Mouse (Mus musculus) kidney, embryonic 16.5 days (tissue): Measurements from ENCODE around the gene Zfp14. TPM values are rescaled to one million over a fixed set of nuclear protein-coding genes. Genes with fewer than 3 reads are reported as not detected.
A peak's percentile ranks its signal among the peaks of the same experiment; 100 is the strongest.

ENCODE experiments used
- ATAC-seq: fragments of 200-750 bp; cut with Nextera tagmentation; 2 replicates; pipeline ENCODE4 v1.8.0; 2017; ENCODE audit warnings: moderate TSS enrichment; ENCODE audit not compliant: low FRiP score, low TSS enrichment
- H3K27ac ChIP-seq: fragments of 300-500 bp; sonication (generic); 2 replicates; pipeline ENCODE4 v1.5.1; 2014; ENCODE audit warnings: low read length
- H3K27me3 ChIP-seq: fragments of 300-500 bp; sonication (generic); 2 replicates; pipeline ENCODE4 v1.6.1; 2014; ENCODE audit warnings: low read length, control low read depth, mixed read lengths; ENCODE audit not compliant: insufficient read depth
- H3K36me3 ChIP-seq: fragments of 300-500 bp; sonication (generic); 2 replicates; pipeline ENCODE4 v1.6.1; 2014; ENCODE audit warnings: low read length, control low read depth, mixed read lengths; ENCODE audit not compliant: insufficient read depth
- H3K4me1 ChIP-seq: fragments of 300-500 bp; sonication (generic); 2 replicates; pipeline ENCODE4 v1.6.1; 2014; ENCODE audit warnings: low read length, control low read depth, mixed read lengths; ENCODE audit not compliant: insufficient read depth
- H3K4me2 ChIP-seq: fragments of 300-500 bp; sonication (generic); replicated peaks from 2 replicates; pipeline ENCODE4 v1.6.1; 2014; ENCODE audit warnings: low read depth, low read length
- H3K4me3 ChIP-seq: fragments of 300-500 bp; sonication (generic); 2 replicates; pipeline ENCODE4 v1.5.1; 2014; ENCODE audit warnings: mild to moderate bottlenecking, low read length
- H3K9ac ChIP-seq: fragments of 300-500 bp; sonication (generic); replicated peaks from 2 replicates; pipeline ENCODE4 v1.6.1; 2014; ENCODE audit warnings: low read length
- H3K9me3 ChIP-seq: fragments of 300-500 bp; sonication (generic); 2 replicates; pipeline ENCODE4 v1.6.1; 2016; ENCODE audit warnings: low read length, control low read depth
- WGBS: fragments of 180-500 bp; shearing (Covaris S2); extraction: QIAGEN DNeasy Blood & Tissue Kit; methylation state at CpG from one replicate; pipeline ENCODE4 v1.1.7; 2014; 5-methylcytosine and 5-hydroxymethylcytosine counted together
- polyA plus RNA-seq: library from polyadenylated mRNA; unstranded; fragments of >200 nt; fragmentation: Nextera tagmentation; extraction: Ambion mirVana; gene quantifications from 2 replicates; pipeline ENCODE4 v1.2.1, GENCODE M21; 2015

Gene Zfp14
- polyA plus RNA-seq, 1 experiment from 2014 or later = 4.1 TPM

GRCm38 (mm10) chr7:30089405-30089804 is 38.2 kb upstream of the Zfp14 start:
- peaks cover 24% of the 10 kb centered on the region for H3K4me1 ChIP-seq
- no peaks in the 10 kb centered on the region for H3K9me3 ChIP-seq
- ATAC-seq = no peak
- H3K4me3 ChIP-seq = peak overlapping the region; percentile 80
- no peak overlapping the region for H3K27ac ChIP-seq
- H3K36me3 ChIP-seq = peaks cover 15% of the 10 kb centered on the region
- peak overlapping the region; percentile 85 for H3K4me2 ChIP-seq
- no peaks in the 10 kb centered on the region for H3K27me3 ChIP-seq
- peak overlapping the region; percentile 82 for H3K9ac ChIP-seq
- 11% methylated on average over 6 of the region's 6 CpGs for WGBS

GRCm38 (mm10) chr7:30086524-30086923 is 35.3 kb upstream of the Zfp14 start:
- Histone ChIP-seq H3K27me3 (no peaks in the 10 kb centered on the region), H3K27ac (no peak overlapping the region), H3K9me3 (no peaks in the 10 kb centered on the region), H3K4me1 (peaks cover 19% of the 10 kb centered on the region), H3K36me3 (peaks cover 15% of the 10 kb centered on the region), H3K4me2 (no peak overlapping the region), H3K4me3 (no peak overlapping the region), H3K9ac (no peak overlapping the region)
- 80% methylated on average over 9 of the region's 9 CpGs for WGBS
- no peak for ATAC-seq

GRCm38 (mm10) chr7:30072146-30073028 is 21.2 kb upstream of the Zfp14 start, which contains the start of gene Zfp82:
Zfp82 (minus strand) TSS chr7:30072900.
- Histone ChIP-seq H3K4me1 (peaks cover 5% of the 10 kb centered on the region; the same call in 1 of the 2 replicates), H3K9me3 (no peaks in the 10 kb centered on the region), H3K9ac (peak within 1 kb of the TSS; percentile 78), H3K27me3 (no peaks in the 10 kb centered on the region), H3K4me3 (peak within 1 kb of the TSS; percentile 82), H3K27ac (0 out of 2 replicates have a peak within 1 kb of the TSS, but pooled peaks have one; percentile 25), H3K4me2 (peak within 1 kb of the TSS; percentile 92), H3K36me3 (no peaks in the 10 kb centered on the region; the same call in 1 of the 2 replicates)
- ATAC-seq = peak; percentile 91
- under 1% methylated on average over 50 of the region's 50 CpGs for WGBS

- H3K27ac ChIP-seq = no peak overlapping the region
- H3K9me3 ChIP-seq = no peaks in the 10 kb centered on the region
- peaks cover 8% of the 10 kb centered on the region; the same call in 1 of the 2 replicates for H3K36me3 ChIP-seq
- H3K9ac ChIP-seq = no peak overlapping the region
- 0 out of 2 replicates have a peak, but pooled peaks have one; percentile 31 for ATAC-seq
- H3K4me2 ChIP-seq = no peak overlapping the region
- no peaks in the 10 kb centered on the region for H3K27me3 ChIP-seq
- H3K4me3 ChIP-seq = no peak overlapping the region
- no peaks in the 10 kb centered on the region for H3K4me1 ChIP-seq
- 85% methylated on average over 5 of the region's 5 CpGs for WGBS
Observed at GRCm38 (mm10) chr7:30064622-30065021, 13.4 kb upstream of the Zfp14 start.

GRCm38 (mm10) chr7:30062478-30062877 is 11.3 kb upstream of the Zfp14 start:
- 86% methylated on average over 5 of the region's 5 CpGs for WGBS
- Histone ChIP-seq H3K4me1 (0 out of 2 replicates have a peak, but pooled peaks cover 2% of the 10 kb centered on the region), H3K36me3 (peaks cover 8% of the 10 kb centered on the region; the same call in 1 of the 2 replicates), H3K4me3 (no peak overlapping the region), H3K27ac (no peak overlapping the region), H3K27me3 (no peaks in the 10 kb centered on the region), H3K9me3 (no peaks in the 10 kb centered on the region), H3K9ac (no peak overlapping the region), H3K4me2 (no peak overlapping the region)
- ATAC-seq = no peak

- no peaks in the 10 kb centered on the region for H3K27me3 ChIP-seq
- H3K9me3 ChIP-seq = no peaks in the 10 kb centered on the region
Observed at GRCm38 (mm10) chr7:30060341-30060740, 9.2 kb upstream of the Zfp14 start.

GRCm38 (mm10) chr7:30053591-30053990 is 2.4 kb upstream of the Zfp14 start:
- H3K4me2 ChIP-seq = no peak overlapping the region
- H3K27me3 ChIP-seq = no peaks in the 10 kb centered on the region
- H3K36me3 ChIP-seq = peaks cover 14% of the 10 kb centered on the region; the same call in 1 of the 2 replicates
- 10% methylated on average over 3 of the region's 3 CpGs for WGBS
- H3K27ac ChIP-seq = no peak overlapping the region
- no peak overlapping the region for H3K9ac ChIP-seq
- no peak for ATAC-seq
- no peaks in the 10 kb centered on the region for H3K9me3 ChIP-seq
- H3K4me1 ChIP-seq = 0 out of 2 replicates have a peak, but pooled peaks cover 3% of the 10 kb centered on the region
- H3K4me3 ChIP-seq = no peak overlapping the region

More at GRCm38 (mm10) chr7:30060341-30060740, 9.2 kb upstream of the Zfp14 start:
- H3K4me1 ChIP-seq = 0 out of 2 replicates have a peak, but pooled peaks cover 2% of the 10 kb centered on the region
- 56% methylated on average over 6 of the region's 6 CpGs for WGBS
- H3K4me2 ChIP-seq = no peak overlapping the region
- no peak overlapping the region for H3K9ac ChIP-seq
- no peak overlapping the region for H3K27ac ChIP-seq
- no peak overlapping the region for H3K4me3 ChIP-seq
- ATAC-seq = no peak
- H3K36me3 ChIP-seq = peaks cover 23% of the 10 kb centered on the region; the same call in 1 of the 2 replicates

- H3K27ac ChIP-seq = no peak overlapping the region
- 88% methylated on average over 4 of the region's 4 CpGs for WGBS
- ATAC-seq = no peak
Observed at GRCm38 (mm10) chr7:30048126-30048525, 3.1 kb downstream of the Zfp14 start.

GRCm38 (mm10) chr7:30044354-30044753 is 6.8 kb downstream of the Zfp14 start:
- WGBS = 24% methylated on average over 9 of the region's 9 CpGs
- ATAC-seq = peak; percentile 89; the same call in 1 of the 2 replicates

More at GRCm38 (mm10) chr7:30048126-30048525, 3.1 kb downstream of the Zfp14 start:
- H3K9me3 ChIP-seq = no peaks in the 10 kb centered on the region
- no peaks in the 10 kb centered on the region for H3K27me3 ChIP-seq
- H3K9ac ChIP-seq = no peak overlapping the region
- H3K4me2 ChIP-seq = no peak overlapping the region
- H3K4me1 ChIP-seq = 0 out of 2 replicates have a peak, but pooled peaks cover 6% of the 10 kb centered on the region
- H3K4me3 ChIP-seq = no peak overlapping the region
- H3K36me3 ChIP-seq = no peaks in the 10 kb centered on the region

More at GRCm38 (mm10) chr7:30044354-30044753, 6.8 kb downstream of the Zfp14 start:
- H3K27ac ChIP-seq = no peak overlapping the region
- no peak overlapping the region; the same call in 1 of the 2 replicates for H3K4me2 ChIP-seq
- H3K4me3 ChIP-seq = no peak overlapping the region
- H3K4me1 ChIP-seq = 0 out of 2 replicates have a peak, but pooled peaks cover 4% of the 10 kb centered on the region
- peaks cover 2% of the 10 kb centered on the region; the same call in 1 of the 2 replicates for H3K36me3 ChIP-seq
- H3K27me3 ChIP-seq = no peaks in the 10 kb centered on the region
- no peaks in the 10 kb centered on the region for H3K9me3 ChIP-seq
- no peak overlapping the region for H3K9ac ChIP-seq
